Mouse (Mus musculus) Patski (cell line): Measurements from ENCODE around the gene Fam186b. TPM values are rescaled to one million over a fixed set of nuclear protein-coding genes. Genes with fewer than 3 reads are reported as not detected.
"Not testable (repeated sequence)": the region's sequence is repeated elsewhere in the genome, so short reads cannot be mapped to it uniquely, and the experiment has no call there.

Experiments
- ATAC-seq: fragments of 100-300 bp; one replicate; pipeline ENCODE4 v1.8.0; 2021
- CTCF ChIA-PET: fragments of 350-600 bp; sonication (Branson Sonifier 250); formaldehyde crosslinking; loops from one replicate; lab custom pipeline; 2022; ENCODE audit warnings: inconsistent platforms; lab: Charles Lee
- POLR2A ChIA-PET: fragments of 350-600 bp; sonication (Branson Sonifier 250); formaldehyde crosslinking; loops from one replicate; lab custom pipeline; 2022; ENCODE audit warnings: antibody characterized with exemption, inconsistent platforms; lab: Charles Lee
- DNase-seq: peaks from one replicate; pipeline ENCODE4 v3.0.0-alpha.2; 2011; ENCODE audit warnings: low read depth, low spot score
- H3K27me3 ChIP-seq: fragments of 371-371 bp; one replicate; pipeline ENCODE4 v1.5.1; 2021
- CTCF ChIP-seq: fragments of 100-300 bp; IDR thresholded peaks from one replicate; pipeline ENCODE4 v1.5.1; 2021
- in situ Hi-C: fragments of 300-500 bp; cut with MboI; formaldehyde crosslinking; loops from 3 replicates; pipeline ENCODE4 v1.11.1; 2018; ENCODE audit warnings: low pct_unique_long_range_greater_than_20kb, mixed read lengths
- polyA plus RNA-seq: library from polyadenylated mRNA; unstranded; gene quantifications from one replicate; pipeline ENCODE4 v1.2.3, GENCODE M21; 2021

The Fam186b gene
- polyA plus RNA-seq, 1 experiment from 2014 or later, result 0.67 TPM

GRCm38 (mm10) chr15:99278271-99278670 lies 17.4 kb downstream of the Fam186b start:
- CTCF ChIA-PET, result no interaction called here
- no peak for DNase-seq
- in situ Hi-C loops, result no loop called here
- no peaks in the 10 kb centered on the region for H3K27me3 ChIP-seq
- POLR2A ChIA-PET, result no interaction called here
- no peak for TF ChIP-seq CTCF
- no peak for ATAC-seq

- no peak for ATAC-seq
- ChIA-PET POLR2A (no interaction called here), CTCF (no interaction called here)
- no peaks in the 10 kb centered on the region for H3K27me3 ChIP-seq
- in situ Hi-C loops, result no loop called here
- DNase-seq, result no peak
- TF ChIP-seq CTCF, result no peak
Measured at GRCm38 (mm10) chr15:99276095-99276494, 19.6 kb downstream of the Fam186b start.

GRCm38 (mm10) chr15:99265679-99266078 lies 30.0 kb downstream of the Fam186b start:
- DNase-seq (no peak), ATAC-seq (no peak)
- CTCF ChIA-PET, result interaction anchor here (1.4 to 2.3 kb wide), 5 partner anchors 12 to 216 kb away, joined by 4 to 10 read pairs (median 5); no protein-coding TSS in a partner anchor
- no peaks in the 10 kb centered on the region for H3K27me3 ChIP-seq
- POLR2A ChIA-PET, result interaction anchor here (1.2 kb wide), 1 partner anchor 25 kb away, joined by 3 read pairs; no protein-coding TSS in a partner anchor
- in situ Hi-C loops, result no loop called here
- peak; percentile 95 for TF ChIP-seq CTCF

- no peaks in the 10 kb centered on the region for H3K27me3 ChIP-seq
- no peak for TF ChIP-seq CTCF
- CTCF ChIA-PET, result interaction anchor here (1.0 to 2.3 kb wide), 4 partner anchors 8 to 23 kb away, joined by 3 to 10 read pairs (median 4); no protein-coding TSS in a partner anchor
- DNase-seq (no peak), ATAC-seq (no peak)
- POLR2A ChIA-PET, result interaction anchor here (1.1 kb wide), 1 partner anchor 51 kb away, joined by 3 read pairs; no protein-coding TSS in a partner anchor
- in situ Hi-C loops, result no loop called here
Measured at GRCm38 (mm10) chr15:99264363-99264762, 31.3 kb downstream of the Fam186b start.

- POLR2A ChIA-PET, result no interaction called here
- in situ Hi-C loops, result no loop called here
- CTCF ChIA-PET, result interaction anchor here (1.0 kb wide), 1 partner anchor 163 kb away, joined by 3 read pairs; no protein-coding TSS in a partner anchor
- ATAC-seq (no peak), DNase-seq (no peak)
- TF ChIP-seq CTCF, result no peak
- H3K27me3 ChIP-seq, result no peaks in the 10 kb centered on the region
Measured at GRCm38 (mm10) chr15:99262702-99263101, 33.0 kb downstream of the Fam186b start.

GRCm38 (mm10) chr15:99259730-99260252 lies 35.9 kb downstream of the Fam186b start:
- peak; percentile 42 for ATAC-seq
- ChIA-PET CTCF (no interaction called here), POLR2A (no interaction called here)
- no peaks in the 10 kb centered on the region for H3K27me3 ChIP-seq
- DNase-seq, result peak; percentile 64
- no peak for TF ChIP-seq CTCF
- in situ Hi-C loops, result no loop called here

- ChIA-PET CTCF (no interaction called here), POLR2A (no interaction called here)
- DNase-seq (no peak), ATAC-seq (peak; percentile 46)
- in situ Hi-C loops, result no loop called here
- H3K27me3 ChIP-seq, result no peaks in the 10 kb centered on the region
- no peak for TF ChIP-seq CTCF
Measured at GRCm38 (mm10) chr15:99259167-99259729, 36.4 kb downstream of the Fam186b start.

GRCm38 (mm10) chr15:99255241-99255749 lies 40.4 kb downstream of the Fam186b start:
- ATAC-seq (no peak), DNase-seq (no peak)
- in situ Hi-C loops, result no loop called here
- no peaks in the 10 kb centered on the region for H3K27me3 ChIP-seq
- no peak for TF ChIP-seq CTCF
- ChIA-PET POLR2A (interaction anchor here (0.6 kb wide), 1 partner anchor 106 kb away, joined by 3 read pairs; no protein-coding TSS in a partner anchor), CTCF (interaction anchor here (1.0 kb wide), 1 partner anchor 167 kb away, joined by 3 read pairs; no protein-coding TSS in a partner anchor)

- POLR2A ChIA-PET, result no interaction called here
- no peaks in the 10 kb centered on the region for H3K27me3 ChIP-seq
- in situ Hi-C loops, result no loop called here
- ATAC-seq, result no peak
- TF ChIP-seq CTCF, result no peak
- DNase-seq, result no peak
- CTCF ChIA-PET, result interaction anchor here (1.0 to 2.3 kb wide), 2 partner anchors 11 to 166 kb away, joined by 3 to 10 read pairs; no protein-coding TSS in a partner anchor
Measured at GRCm38 (mm10) chr15:99254477-99255005, 41.1 kb downstream of the Fam186b start.

GRCm38 (mm10) chr15:99253772-99254171 lies 41.9 kb downstream of the Fam186b start:
- in situ Hi-C loops, result no loop called here
- no peak for DNase-seq
- ATAC-seq, result no peak
- ChIA-PET POLR2A (no interaction called here), CTCF (interaction anchor here (2.3 kb wide), 1 partner anchor 12 kb away, joined by 10 read pairs; no protein-coding TSS in a partner anchor)
- no peaks in the 10 kb centered on the region for H3K27me3 ChIP-seq
- TF ChIP-seq CTCF, result no peak

GRCm38 (mm10) chr15:99253175-99253479 lies 42.6 kb downstream of the Fam186b start:
- CTCF ChIA-PET, result interaction anchor here (2.3 kb wide), 1 partner anchor 12 kb away, joined by 10 read pairs; no protein-coding TSS in a partner anchor
- ATAC-seq, DNase-seq, H3K27me3 ChIP-seq, in situ Hi-C loops: not testable (repeated sequence)
- POLR2A ChIA-PET, result interaction anchor here (0.6 to 1.0 kb wide), 2 partner anchors 38 to 253 kb away, joined by 3 to 4 read pairs; no protein-coding TSS in a partner anchor
